Comparison of ENCODE assay signal across 17 mouse cellular contexts in the genomic region with DNA sequence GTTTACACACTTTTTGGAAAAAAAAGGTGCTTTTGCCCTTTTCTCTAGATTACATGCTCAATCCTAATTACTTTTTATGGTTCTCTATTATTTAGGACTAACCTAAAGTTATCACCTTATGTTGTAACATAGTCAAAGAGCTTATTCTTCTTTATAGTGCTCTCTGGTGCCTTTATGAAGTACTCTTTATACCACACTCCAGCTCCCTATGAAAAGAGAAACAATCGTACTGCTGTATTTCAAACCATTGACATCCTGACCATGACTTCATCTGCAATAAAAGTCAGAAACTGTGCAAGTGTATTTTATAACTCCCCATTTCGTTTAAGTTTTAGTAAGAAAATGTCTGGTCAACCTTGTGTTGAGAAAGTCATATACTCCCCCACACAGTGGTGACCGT. TPM values are rescaled to one million over a fixed set of nuclear protein-coding genes. Genes with fewer than 3 reads are reported as not detected.
"Had no signal": no experiment of that assay in that cellular context is flagged by ENCODE, and none has a peak within 500 bp of the region (broad histone marks: within the 10 kb centered on the region; RNA-seq: fewer than 3 reads in every experiment).

No protein-coding gene starts in this region.

- H3K27me3 ChIP-seq: neural tube, embryonic 13.5 days; neural tube, embryonic 15.5 days; stomach, embryonic 15.5 days had no signal

- H3K36me3 ChIP-seq: neural tube, embryonic 13.5 days; neural tube, embryonic 15.5 days; stomach, embryonic 15.5 days had no signal

- H3K4me1 ChIP-seq: neural tube, embryonic 13.5 days; neural tube, embryonic 15.5 days; stomach, embryonic 15.5 days had no signal

- H3K4me2 ChIP-seq: neural tube, embryonic 13.5 days; neural tube, embryonic 15.5 days; stomach, embryonic 15.5 days had no signal

- DNase-seq: retina, postnatal 1 day; right cerebral cortex, adult 18-20 months; right cerebral cortex, postnatal 14 days; right cerebral cortex, postnatal 25 days; right cerebral cortex, postnatal 4 days; spleen, adult 18-20 months; thymus, adult 18-20 months; thymus, adult 2 months; thymus, postnatal 14 days; thymus, postnatal 25 days; thymus, postnatal 36 days; thymus, postnatal 4 days had no signal

- H3K27ac ChIP-seq: neural tube, embryonic 13.5 days; neural tube, embryonic 15.5 days; stomach, embryonic 15.5 days; stomach, postnatal 0 days had no signal

- H3K9me3 ChIP-seq: neural tube, embryonic 13.5 days; neural tube, embryonic 15.5 days; stomach, embryonic 15.5 days had no signal

- H3K4me3 ChIP-seq: neural tube, embryonic 13.5 days; neural tube, embryonic 15.5 days; stomach, embryonic 15.5 days had no signal

- H3K9ac ChIP-seq: neural tube, embryonic 13.5 days; neural tube, embryonic 15.5 days; stomach, embryonic 15.5 days had no signal

RNA-seq across cellular contexts. Expression of a gene that starts 29.4 kb away (rescaled TPM):
- total RNA-seq: neutrophil, adult 5-6 weeks had no signal
